Mouse (Mus musculus) granulocyte monocyte progenitor cell, adult 5-6 weeks (primary cell): ENCODE measurements around the gene Fam19a5. TPM values are rescaled to one million over a fixed set of nuclear protein-coding genes. Genes with fewer than 3 reads are reported as not detected.

Experiments
- ATAC-seq: replicated peaks from 2 replicates; pipeline ENCODE4 v1.8.0; 2016; ENCODE audit warnings: mild to moderate bottlenecking, moderate TSS enrichment, inconsistent platforms; ENCODE audit not compliant: poor library complexity, severe bottlenecking
- total RNA-seq, 2 experiments: library from RNA; stranded (forward) in 1 of 2; stranded (reverse) in 1 of 2; fragments of 200-712, 200-1000 nt in 1 of 2; fragments of >200 nt in 1 of 2; fragmentation: Nextera tagmentation in 1 of 2; gene quantifications; 2 replicates each; pipeline ENCODE4 v1.2.3; 2014 to 2017

The Fam19a5 gene
- total RNA-seq (2014; fragmentation: Nextera tagmentation) (not detected in 2 replicates), total RNA-seq (2017) (not detected in 2 replicates)

GRCm38 (mm10) chr15:87543599-87544338 lies at the start of gene Fam19a5:
TSS of gene Fam19a5 (plus strand) at chr15:87544299.
- no peak for ATAC-seq

- no peak for ATAC-seq
Observed at GRCm38 (mm10) chr15:87501737-87502136, 42.4 kb upstream of the Fam19a5 start.

GRCm38 (mm10) chr15:87507349-87507748 lies 36.8 kb upstream of the Fam19a5 start:
- no peak for ATAC-seq

GRCm38 (mm10) chr15:87510886-87511285 lies 33.2 kb upstream of the Fam19a5 start:
- ATAC-seq = no peak

- ATAC-seq = no peak
Observed at GRCm38 (mm10) chr15:87518161-87518560, 25.9 kb upstream of the Fam19a5 start.

DNA sequence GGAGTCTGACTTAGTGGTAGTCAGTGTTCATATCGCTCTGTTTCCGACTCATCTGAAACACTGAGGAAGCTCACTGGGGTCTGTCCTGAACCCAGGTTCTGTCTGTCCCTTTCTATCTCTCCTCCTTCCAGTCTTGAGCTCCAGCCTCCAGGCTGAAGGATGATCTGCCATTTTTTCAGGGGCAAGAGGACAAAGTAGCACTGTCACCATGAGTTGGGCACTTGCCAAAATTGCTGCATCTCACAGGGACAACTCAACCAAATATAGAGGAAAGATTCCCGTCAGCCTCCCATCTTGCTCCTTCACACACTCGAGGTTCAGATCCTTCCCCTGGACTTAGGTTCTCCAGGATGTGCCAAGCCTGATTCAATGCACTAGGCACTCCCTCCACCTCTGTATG lies 14.8 kb upstream of the Fam19a5 start:
- ATAC-seq = no peak

DNA sequence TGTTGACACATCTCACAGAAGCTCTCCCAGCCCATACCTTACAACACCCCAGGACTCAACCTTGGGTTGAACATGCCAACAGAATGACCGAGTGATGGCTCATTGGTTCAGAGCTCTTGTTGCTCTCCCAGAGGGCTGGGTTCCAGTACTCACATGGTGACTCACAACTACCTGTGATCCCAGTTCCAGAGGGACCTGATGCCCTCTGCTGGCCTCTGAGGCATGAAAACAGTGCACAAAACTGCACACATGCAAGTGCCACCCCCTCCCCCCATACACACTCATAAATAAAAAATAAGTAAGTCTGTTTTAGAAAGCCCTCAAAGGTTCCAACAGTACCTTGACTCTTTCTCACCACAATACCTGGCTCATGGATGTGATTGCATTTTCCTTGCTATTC lies 2.4 kb upstream of the Fam19a5 start:
- ATAC-seq = no peak

- ATAC-seq = peak; percentile 14; the same call in 1 of the 2 replicates
Observed at GRCm38 (mm10) chr15:87544401-87545129, 466 bp downstream of the Fam19a5 start.

DNA sequence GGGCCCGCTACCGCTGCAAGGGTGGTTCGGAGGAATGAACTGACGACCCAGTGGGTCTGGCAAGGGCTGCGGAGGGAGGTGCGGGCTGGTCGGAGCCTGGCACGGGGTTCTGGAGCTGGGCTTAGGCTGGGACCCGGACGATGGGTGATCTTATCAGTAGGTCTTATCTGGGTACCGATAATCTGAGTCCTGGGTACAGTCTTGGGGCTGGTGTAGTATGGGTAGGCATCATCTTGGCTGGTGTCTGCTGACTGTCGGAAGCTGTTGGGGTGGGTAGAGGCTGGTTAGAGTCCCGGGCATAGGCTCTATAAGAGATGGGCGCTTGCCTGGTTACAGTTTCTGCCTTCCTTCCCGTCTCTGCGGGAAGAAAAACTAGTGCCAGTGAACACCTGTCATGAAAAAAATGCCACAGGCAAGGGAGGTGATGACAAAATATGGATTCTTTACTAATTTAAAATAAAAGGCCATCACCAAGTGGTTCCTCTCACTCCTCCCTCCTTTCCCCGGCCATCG lies 1.1 kb downstream of the Fam19a5 start:
- peak; percentile 9 for ATAC-seq

DNA sequence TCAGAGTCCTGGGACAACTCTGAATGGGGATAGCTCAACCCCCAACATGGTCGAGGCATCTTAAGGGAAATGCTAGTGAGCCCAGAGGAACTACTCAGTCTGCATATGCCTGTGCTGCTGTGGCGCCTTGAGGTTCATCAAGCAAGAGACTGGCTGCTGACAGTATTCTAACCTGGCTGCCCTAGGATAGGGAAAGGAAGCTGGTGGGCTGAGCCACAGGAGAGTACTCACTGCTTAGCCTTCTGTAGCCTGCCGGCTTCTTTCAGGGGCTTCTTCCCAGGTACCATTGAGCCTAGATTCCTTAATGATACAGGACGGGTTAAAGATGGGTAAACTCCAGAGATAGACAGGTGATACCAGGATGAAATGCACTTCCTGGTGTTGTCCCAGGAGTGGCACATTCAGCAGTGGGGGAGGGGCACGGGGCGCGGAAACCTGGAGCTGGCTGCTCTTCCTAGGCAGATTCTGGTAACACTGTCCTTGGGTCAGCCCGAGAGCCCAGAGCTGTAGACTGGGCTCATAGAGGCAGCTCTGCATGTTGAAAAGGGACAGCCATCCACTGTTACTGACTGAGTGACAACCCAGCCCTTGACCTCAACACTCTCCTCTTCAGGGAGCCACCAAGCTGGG lies 1.7 kb downstream of the Fam19a5 start:
- no peak for ATAC-seq

DNA sequence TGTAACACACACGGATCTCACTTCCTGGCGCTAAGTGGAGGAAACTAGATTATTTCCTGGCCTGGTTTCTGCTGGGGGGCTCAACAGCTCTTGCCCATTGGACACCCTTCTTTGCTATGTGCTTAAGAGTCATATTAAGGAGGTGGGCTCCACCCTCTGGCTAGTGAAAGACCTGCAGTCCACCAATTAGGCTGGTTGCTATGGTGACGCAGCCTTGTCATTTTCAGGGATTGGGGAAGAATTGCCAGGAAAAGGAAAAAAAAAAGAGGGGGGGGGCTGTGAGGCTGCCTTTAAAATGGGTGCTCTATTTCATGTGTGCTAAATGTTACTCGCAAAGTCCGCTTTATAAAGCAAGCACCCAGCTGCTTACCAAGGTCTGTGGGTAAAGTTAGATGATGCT lies 2.9 kb downstream of the Fam19a5 start:
- no peak for ATAC-seq

- no peak for ATAC-seq
Observed at GRCm38 (mm10) chr15:87549724-87550123, 5.6 kb downstream of the Fam19a5 start.

GRCm38 (mm10) chr15:87550756-87551155 lies 6.7 kb downstream of the Fam19a5 start:
- ATAC-seq = no peak

GRCm38 (mm10) chr15:87551556-87551955 lies 7.5 kb downstream of the Fam19a5 start:
- no peak for ATAC-seq

DNA sequence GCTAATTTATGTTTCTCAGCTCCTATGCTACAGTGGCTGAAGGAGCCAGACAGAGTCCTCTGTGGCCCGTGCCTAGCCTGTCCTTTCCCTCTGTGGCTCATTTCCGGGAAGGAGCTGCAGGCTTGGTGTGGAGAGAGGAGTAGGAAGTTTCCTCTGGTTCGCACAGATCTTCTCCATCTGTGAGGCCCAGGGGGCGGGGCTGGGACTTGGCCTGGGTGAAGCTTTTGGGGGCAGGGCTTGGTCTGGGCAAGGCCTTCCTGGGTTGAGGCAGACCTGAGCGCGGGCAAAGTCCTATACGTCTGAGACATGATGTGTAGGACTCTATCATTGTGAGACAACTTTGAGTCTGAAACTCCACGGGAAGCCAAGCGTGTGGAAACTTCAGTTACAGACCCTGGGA lies 11.7 kb downstream of the Fam19a5 start:
- ATAC-seq = no peak

- ATAC-seq = no peak
Observed at GRCm38 (mm10) chr15:87564331-87564730, 20.2 kb downstream of the Fam19a5 start.

GRCm38 (mm10) chr15:87566040-87566929 lies 22.2 kb downstream of the Fam19a5 start:
- ATAC-seq = no peak

DNA sequence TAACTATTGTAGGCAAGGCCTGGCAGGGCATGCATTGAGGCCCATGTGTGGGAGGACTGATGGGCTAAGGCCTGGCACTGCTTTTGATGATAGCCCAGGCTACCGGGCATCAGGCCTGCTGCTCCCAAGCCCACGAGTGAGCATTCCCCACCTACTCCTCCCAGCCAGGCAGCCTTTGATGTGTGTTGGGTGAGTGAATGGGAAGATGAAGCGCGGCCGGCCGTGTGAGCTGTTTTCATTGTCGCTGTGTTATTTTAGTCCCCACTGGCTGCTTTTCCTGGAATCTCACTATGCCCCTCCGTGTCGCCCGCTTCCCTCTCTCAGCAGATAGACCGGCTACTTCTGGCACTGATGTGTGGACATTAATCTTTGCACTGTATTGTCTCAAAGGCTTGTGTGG lies 26.1 kb downstream of the Fam19a5 start:
- ATAC-seq = no peak

GRCm38 (mm10) chr15:87579861-87580260 lies 35.8 kb downstream of the Fam19a5 start:
- no peak for ATAC-seq
